Mouse (Mus musculus) lung, postnatal 4 days (tissue): ENCODE results near the gene Tctex1d4.

Source experiments
- DNase-seq, 2 experiments: peaks; one replicate each; pipeline ENCODE4 v3.0.0; 2021

Tctex1d4 gene

DNA sequence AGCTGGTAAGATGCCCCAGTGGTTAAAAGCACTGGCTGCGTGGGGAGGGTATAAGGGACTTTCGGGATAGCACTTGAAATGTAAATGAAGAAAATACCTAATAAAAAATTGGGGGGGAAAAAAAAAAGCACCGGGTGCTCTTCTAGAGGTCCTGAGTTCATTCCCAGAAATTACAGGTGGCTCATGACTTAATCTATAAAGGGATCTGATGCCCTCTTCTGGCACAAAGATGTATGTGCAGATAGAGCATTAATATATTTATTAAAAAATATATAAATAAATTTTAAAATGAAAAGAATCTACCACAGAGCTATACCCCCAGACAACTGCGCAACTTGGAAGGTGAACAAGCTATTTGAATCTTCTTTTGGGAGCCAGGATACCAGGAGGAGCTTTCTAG, 14.0 kb downstream of the Tctex1d4 start:
- no peak for DNase-seq

DNA sequence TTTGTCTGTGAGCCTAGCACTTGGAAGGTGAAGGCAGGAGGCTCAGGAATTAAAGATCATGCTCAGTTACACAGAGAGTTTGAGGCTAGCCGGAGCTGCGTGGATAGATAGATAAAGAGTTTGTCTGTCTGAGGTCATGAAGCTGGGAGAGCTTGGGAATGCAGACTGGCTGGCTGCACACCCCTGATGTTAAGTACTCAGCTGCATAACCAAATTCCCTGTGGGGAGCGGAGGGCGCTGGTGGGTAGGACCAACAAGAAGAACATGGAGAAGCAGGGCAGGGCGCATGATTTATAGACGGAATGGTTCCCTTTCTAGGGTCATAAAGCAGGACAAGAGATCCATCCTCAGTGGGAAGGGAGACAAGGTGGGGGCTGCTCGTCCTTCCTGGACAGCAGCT, 16.4 kb downstream of the Tctex1d4 start:
- DNase-seq: no peak

DNA sequence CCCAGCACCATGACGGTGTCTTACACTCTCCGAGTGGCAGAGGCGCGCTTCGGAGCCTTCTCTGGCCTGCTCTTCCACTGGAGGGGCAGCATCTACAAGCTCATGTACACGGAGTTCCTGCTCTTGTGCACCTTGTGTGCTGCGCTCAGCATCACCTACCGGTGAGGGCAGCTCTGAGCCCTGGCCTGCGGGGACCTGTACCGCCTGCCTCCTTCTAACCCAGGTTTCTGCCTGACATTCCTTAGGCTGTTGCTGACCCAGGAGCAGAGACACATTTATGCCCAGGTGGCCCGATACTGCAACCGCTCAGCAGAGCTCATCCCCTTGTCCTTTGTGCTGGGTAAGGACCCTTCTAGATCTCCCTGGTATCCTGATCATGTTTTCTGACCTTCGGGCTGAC, 18.7 kb downstream of the Tctex1d4 start:
- DNase-seq: no peak

DNA sequence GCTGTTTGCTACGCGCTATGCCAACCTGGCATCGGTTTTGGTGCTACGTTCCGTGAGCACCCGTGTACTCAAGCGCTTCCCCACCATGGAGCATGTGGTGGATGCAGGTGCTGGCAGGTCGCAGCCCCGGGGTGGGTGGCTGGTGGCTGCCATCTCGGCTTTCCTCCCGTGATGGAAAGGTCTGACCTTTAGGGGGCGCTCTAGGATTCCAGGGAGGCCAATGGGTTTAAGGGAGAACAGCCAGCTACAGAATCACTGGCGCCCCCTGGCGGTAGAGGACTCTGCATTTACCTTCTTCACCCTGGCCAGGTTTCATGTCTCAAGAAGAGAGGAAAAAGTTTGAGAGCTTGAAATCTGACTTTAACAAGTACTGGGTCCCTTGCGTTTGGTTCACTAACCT, 19.6 kb downstream of the Tctex1d4 start:
- DNase-seq: peak; percentile 88 to 93

DNA sequence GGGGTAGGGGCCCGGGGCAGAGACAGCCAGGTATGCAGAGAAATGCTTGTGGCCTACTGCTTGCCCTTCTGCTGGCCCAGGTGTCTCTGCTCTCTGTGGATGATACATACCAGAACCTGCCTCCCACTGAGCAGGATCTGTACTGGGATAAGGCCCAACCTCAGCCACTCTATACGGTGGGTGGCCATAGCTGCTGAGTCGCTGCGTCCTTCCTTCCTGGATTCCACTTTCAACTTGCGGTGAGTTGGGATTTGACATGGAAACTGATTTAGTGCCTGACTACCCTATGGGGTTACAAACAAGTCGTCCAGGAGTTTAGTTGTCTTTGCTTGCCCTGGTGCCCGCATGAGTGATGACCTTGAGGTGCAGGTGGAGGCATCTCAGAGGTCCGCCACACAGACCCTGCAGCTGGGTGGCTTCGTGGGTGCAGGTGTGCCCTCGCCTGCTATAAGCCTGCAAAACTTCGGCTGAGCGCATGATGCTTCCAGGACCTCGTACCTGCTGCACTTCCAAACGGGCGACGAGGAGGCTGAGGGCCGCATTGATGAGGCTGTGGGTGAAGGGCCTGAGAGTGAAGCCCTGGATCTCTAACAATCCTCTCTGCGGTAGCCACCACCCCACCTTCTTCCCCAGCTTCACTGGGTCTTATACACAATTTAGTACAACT, 21.6 kb downstream of the Tctex1d4 start:
- DNase-seq: peak in 1 of 2 experiments; percentile 22

DNA sequence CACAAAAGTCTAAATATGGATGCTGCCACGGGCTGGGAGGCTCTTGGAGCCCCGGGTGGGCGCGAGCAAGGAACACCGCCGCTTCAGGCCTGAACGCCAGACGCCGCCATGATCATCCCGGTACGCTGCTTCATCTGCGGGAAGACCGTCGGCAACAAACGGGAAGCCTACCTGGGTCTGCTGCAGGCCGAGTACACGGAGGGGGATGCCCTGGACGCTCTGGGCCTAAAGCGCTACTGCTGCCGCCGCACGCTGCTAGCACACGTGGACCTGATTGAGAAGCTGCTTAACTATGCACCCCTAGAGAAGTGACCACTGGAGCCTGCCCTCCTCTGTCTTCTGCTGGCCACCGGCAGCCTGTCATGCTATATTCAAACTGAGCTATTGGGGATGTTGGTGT, 22.2 kb downstream of the Tctex1d4 start:
- peak in 1 of 2 experiments; percentile 16 for DNase-seq

DNA sequence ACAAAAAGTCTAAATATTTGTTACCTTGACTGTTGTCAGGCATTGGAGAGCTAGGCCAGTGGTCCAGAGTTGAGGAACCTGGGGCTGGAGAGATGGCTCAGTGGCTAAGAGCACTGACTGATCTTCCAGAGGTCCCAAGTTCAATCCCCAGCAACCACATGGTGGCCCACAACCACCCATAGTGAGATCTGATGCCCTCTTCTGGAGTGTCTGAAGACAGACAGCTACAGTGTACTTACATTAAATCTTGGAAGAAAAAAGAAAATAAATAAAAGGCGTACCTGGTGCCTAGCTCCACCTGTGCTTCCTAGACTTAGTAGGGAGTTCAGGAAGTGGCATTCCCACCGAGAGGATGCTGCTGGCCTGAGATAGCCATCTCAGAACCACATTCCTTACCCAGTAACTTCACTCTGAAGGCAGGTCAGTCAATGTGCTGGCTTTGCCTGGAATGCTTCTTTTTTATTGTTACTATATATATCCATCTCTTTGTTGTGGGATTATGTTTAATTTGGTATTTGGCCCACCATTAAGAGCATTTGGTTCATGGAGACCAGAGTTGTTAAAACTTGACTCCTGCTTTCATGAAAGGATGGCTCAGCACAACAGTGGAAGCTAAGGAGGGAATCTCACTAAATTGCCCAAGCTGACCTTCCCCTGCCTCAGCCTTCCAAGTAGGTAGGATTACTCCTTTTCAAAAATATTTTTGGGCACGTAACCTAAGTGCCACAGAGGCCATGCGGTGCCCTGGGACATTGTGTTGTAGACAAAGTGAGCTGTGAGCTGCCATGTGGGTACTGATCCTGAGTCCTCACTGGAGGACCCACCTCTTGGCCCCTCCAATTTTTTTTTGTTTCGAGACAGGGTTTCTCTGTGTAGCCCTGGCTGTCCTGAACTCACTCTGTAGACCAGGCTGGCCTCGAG, 23.0 kb downstream of the Tctex1d4 start:
- DNase-seq: peak in 1 of 2 experiments; percentile 17

DNA sequence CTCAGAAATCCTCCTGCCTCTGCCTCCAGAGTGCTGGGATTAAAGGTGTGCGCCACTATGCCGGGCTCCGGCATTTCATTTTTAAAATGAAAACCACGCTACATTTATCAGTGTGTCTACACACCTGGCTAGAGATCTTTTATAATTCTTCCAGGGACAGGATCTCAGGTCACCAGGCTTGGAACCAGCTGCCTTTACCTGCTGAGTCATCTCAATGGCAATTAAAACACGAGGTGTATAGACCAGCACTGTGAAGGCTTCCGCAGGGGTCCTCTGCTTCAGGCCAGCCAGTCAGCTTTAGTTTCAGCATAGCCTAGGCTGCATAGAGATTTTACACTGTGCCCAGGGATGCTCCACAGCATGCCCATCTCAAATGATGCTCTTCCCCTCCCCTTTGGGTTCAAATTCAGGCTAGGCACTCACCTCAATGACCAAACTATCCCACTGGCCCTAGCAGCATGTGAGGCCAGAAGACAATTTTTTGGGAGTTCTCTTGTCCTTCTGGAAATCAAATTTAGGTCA, 23.7 kb downstream of the Tctex1d4 start:
- peak in 1 of 2 experiments; percentile 14 for DNase-seq

DNA sequence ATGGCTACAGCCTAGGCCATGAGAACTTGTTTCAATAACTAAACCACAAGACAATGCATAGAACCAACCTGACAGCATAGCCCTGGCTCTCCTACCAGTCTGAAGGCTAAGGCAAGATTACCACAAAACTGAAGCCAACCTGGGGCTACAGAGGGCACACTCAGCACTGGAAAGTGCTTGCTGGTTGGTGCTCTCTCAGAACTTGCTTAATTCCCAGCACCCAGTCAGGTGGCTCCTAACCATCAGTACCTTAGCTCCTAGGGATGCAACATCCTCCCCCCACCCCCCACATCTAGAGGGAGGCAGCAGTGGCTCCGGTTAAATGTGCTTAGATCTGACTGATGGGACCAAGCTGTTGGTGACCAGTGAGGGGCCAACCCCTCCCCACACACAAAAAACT, 24.8 kb downstream of the Tctex1d4 start:
- DNase-seq: no peak

- DNase-seq: no peak
Measured at GRCm38 (mm10) chr4:117152714-117153113, 26.1 kb downstream of the Tctex1d4 start.

DNA sequence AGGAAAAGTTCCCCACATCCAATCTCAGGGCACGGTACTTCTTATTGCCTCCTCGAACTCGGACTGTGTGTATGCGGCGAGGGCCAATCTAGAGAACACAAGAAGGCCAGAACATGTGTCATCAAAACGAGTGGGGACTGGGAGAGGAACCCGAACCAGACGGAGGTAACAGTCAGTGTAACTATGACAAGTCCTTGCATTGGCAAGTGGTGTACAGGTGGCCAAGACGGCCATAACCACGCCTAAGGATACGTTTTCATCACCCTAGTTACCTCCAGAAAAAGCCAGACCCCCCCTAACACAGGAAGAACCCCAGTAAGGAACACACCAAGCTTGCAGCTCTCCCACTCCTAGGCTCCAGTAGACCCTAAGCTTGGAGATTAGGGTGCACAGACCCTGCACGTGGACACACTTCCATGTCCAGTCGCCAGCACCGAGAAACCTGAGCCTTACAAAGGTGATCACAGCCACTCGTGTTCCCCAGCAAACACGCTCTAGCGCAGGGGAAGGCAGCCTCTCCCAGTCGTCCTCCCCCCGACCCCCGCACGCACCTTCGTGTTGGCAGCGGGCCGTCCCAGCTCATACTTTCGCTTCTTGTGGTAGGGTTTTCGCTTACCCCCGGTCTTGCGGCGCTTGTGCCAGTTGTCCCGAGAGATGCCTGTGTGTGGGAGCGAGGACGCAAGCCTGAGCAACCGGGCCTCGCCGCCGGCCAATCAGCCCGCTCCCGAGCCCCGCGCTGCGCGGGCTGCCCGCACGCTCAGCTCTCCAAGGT, 28.6 kb downstream of the Tctex1d4 start:
- no peak for DNase-seq

DNA sequence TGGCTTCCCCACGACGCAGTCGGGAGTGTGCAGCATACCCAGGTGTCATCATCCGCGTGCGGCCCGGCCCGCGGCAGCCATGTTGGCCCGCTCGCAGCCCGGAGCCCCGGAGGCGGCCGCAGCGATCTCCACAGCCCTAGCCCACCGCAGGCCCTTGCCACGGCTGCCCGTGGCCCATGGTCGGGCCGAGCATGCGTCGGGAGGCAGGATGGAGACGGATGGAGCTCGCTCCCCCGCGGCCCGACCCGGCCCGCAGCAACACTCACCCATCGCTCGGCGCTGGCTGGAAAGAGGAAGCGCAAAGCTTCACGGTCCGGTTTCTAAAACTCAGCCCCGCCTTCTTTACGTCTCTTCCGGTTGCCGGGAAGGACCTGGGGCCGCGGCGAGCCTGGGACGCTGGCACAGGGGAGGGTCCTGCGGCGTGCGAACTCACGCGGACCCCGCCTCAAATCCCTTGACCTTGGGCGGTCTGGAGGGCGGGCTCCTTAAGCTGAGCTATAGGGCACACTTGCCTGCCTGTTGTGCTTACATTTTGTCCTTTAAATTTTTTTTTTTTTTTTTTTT, 29.3 kb downstream of the Tctex1d4 start, which contains the start of gene Rps8:
Gene Rps8 (minus strand): TSS at position 452 of the 564 bp plus-strand sequence.
- DNase-seq: peak; percentile 89 to 91

DNA sequence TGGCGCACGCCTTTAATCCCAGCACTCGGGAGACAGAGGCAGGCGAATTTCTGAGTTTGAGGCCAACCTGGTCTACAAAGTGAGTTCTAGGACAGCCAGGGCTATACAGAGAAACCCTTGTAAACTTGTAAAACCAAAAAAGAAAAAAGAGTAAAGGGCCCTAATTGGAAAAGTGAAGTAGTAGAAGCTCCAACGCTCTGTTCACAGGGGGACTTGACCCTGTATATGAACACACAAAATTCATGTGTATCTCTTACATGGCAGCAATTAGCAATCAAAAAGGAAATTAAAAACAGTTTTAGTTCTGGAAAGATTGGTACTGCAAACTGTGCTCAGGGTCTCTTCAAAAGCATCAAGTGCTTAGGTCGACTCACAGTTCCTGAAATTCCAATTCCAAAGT, 29.8 kb downstream of the Tctex1d4 start:
- DNase-seq: no peak

- DNase-seq: no peak
Measured at GRCm38 (mm10) chr4:117159666-117160065, 33.1 kb downstream of the Tctex1d4 start.

DNA sequence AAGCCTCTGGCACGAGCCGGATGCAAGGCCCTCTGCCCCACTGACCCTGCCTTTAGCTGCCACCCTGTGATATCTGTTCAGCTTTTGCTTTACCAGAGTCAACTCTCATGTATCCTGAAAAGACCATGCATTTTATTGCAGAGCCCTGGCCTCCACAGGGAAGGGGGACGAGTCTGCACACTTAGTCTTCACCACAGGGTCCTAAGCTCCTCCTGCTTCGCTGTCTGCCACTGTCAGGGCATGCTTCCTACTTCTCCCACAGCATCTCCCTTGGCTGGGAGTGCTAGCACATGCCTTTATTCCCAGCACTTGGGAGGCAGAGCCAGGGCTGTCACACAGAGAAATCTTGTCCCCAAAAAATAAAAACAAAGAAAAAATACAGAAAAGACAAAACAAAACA, 34.6 kb downstream of the Tctex1d4 start:
- no peak for DNase-seq

- DNase-seq: no peak
Measured at GRCm38 (mm10) chr4:117169936-117170335, 43.3 kb downstream of the Tctex1d4 start.
